Mouse (Mus musculus) right cerebral cortex, postnatal 36 days (tissue): Measurements from ENCODE around the gene Hipk2.
A peak's percentile ranks its signal among the peaks of the same experiment; 100 is the strongest.

ENCODE experiments used
- DNase-seq, 2 experiments: peaks; one replicate each; pipeline ENCODE4 v3.0.0; 2022; ENCODE audit warnings: low spot score in 2 of 2, mixed read lengths in 1 of 2

Gene Hipk2

GRCm38 (mm10) chr6:38867291-38867690 lies 8.7 kb downstream of the Hipk2 start:
- no peak for DNase-seq

- no peak for DNase-seq
These were observed 9.2 kb downstream of the Hipk2 start for GRCm38 (mm10) chr6:38866761-38867160.

GRCm38 (mm10) chr6:38866357-38866756 lies 9.6 kb downstream of the Hipk2 start:
- DNase-seq, result no peak

DNA sequence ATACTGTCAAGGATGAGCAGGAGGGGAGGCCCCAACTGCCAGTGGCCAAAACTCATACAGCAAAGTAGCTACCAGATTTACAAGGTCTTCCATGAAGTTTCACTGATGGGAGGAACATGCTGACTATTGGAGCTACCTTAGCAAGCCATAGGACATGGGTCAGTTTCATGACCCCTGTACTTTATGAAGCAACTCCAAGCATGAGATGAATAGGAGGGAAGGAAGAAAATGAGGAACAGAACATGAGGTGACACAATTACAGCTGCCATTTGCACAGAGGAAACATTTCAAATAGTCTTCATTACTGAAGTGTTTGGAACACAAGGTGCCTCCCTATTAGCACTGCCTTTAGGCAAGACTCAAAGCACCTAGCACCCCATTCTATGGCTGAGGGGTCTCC lies 10.2 kb downstream of the Hipk2 start:
- DNase-seq, result no peak

DNA sequence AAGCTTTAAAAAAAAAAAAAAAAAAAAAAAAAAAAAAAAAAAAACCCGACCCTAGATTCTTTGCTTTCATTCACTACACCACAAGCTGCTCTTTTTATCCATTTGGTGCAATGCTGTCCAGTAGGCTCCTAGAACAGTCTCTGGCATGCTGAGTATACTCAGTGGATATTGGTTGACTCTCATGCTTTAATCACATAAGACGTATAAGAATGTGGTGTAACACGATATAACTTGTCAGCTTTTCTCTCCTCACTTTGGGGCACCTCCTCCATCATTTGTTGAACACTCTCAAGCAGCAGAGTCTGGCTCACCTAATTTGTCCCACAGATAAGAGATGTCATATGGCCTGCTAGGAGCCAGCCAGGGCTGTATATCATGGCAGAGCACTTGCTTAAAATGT lies 12.4 kb downstream of the Hipk2 start:
- no peak for DNase-seq

DNA sequence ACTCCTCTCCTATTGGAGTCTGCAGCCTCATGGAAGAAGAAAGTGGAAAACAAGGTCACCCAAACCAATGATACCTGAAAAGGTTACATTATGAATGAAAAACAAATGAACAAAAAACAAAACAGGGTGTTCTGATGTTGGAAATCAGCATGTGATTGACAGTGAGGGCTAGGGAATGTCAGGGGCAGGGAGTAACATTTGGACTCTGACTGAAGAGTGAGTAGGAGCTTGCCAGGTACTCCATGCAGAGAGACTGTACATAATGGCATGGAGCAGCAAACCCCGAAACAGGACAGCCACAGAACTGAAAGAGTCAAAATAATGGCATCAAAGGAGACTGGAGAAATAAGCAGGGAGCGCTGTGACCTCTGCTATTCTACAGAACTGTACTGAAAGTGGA lies 15.7 kb downstream of the Hipk2 start:
- DNase-seq, result no peak

- DNase-seq, result no peak
These were observed 16.1 kb downstream of the Hipk2 start for GRCm38 (mm10) chr6:38859819-38860218.

DNA sequence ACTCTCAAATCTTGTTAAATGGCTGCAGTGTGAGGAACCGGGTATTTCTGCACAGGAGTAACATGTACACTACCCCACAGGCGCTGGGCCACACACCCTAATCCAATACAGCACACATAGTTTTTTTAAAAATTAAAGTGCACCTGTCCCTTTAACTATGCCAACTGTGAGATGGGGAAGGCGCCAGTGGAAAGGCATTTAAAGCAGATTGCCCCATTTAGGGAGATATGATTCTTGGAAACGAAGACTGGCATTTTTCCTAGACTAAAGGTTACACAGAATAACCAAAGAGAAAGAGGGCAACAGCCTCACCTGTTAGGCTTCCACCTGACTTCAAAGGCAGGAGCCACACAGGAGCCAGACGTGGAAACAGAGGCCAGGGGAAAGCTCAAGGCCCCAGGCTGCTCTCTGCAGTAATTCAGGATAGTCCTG lies 22.4 kb downstream of the Hipk2 start:
- no peak for DNase-seq

- DNase-seq, result no peak
These were observed 24.2 kb downstream of the Hipk2 start for GRCm38 (mm10) chr6:38851740-38852139.

GRCm38 (mm10) chr6:38850715-38851259 lies 25.2 kb downstream of the Hipk2 start:
- no peak for DNase-seq

GRCm38 (mm10) chr6:38847958-38848910 lies 27.7 kb downstream of the Hipk2 start:
- DNase-seq, result no peak

- no peak for DNase-seq
These were observed 28.5 kb downstream of the Hipk2 start for GRCm38 (mm10) chr6:38847447-38847846.

DNA sequence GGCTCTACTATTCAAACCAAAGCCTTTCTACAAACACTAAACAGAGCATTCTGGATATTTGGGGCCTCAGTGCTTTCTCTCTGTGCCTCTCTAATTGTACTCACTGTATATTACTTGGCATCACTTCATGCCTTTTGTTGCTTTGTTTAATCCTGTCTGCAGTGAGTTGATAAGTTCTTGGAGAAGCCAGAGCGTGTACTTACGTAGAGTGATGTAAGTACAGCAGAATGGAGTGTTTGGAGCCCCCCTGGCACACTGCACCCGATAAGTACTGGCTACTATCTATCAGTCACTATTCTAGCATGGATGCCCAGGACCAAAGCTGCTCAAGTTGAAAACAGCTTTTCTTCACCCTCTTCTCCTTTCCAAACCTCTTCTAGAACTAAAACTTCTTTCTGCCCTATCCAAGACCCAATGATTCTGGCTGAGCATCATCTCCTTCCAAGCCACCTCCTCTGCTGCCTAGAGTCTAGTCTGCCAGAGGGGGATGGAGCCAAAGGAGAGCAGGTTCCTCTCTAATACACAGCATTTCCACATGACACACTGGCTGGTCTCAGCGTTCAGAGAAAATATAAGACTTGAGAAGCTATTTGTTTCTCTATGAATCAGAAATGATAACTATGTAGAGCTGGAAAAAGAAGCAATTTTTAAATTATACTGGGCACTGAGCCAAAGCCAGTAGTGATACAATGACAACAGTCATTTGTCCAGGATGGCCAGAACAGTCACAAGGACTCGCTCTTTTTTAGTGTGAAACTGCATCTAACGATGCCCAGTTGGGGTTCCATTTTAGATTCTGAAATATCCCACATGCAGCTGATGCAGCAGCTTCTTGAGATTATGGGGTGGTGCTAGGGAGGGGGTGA lies 29.4 kb downstream of the Hipk2 start:
- DNase-seq, result no peak

DNA sequence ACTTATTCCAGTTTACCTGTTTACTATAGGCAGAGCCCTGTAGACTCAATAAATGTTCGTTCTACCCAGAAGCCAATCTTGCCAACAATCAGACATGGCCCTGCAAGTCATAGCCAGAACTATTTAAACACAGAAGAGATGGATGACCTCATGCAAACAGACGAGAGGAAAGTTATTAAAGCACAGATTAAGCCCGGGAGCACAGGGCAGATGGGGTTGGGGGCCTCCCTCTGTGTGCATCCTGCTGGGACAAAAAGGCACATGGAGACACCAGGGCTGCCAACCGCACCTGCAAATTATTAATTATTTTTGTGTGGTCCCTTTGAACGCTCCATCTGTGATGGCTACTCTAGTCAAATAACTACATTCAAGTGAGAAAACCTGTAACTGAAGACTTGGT lies 30.1 kb downstream of the Hipk2 start:
- no peak for DNase-seq

GRCm38 (mm10) chr6:38845117-38845516 lies 30.8 kb downstream of the Hipk2 start:
- no peak for DNase-seq

- no peak for DNase-seq
These were observed 34.4 kb downstream of the Hipk2 start for GRCm38 (mm10) chr6:38841551-38841950.

- no peak for DNase-seq
These were observed 35.2 kb downstream of the Hipk2 start for GRCm38 (mm10) chr6:38840780-38841179.

DNA sequence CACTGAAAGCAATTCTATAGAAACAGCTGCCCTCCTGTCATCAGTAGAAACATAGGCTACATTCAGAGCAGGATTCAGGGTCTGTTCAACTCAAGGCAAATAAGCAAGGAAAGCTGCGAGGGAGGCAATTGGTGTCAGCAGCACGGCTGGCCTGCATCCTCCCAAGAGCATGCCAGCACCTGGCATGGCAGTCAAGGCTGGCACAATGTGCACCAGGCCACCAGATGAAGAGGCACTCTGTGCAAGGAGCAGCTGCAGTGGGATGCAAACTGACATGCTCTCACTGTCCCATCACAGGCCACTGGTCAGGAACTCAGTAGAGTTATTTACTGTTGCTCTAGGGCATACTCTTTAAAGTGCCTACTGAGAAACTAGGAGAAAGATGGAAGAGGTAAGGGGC lies 35.6 kb downstream of the Hipk2 start:
- peak in 1 of 2 experiments; percentile 19 for DNase-seq

GRCm38 (mm10) chr6:38839891-38840290 lies 36.1 kb downstream of the Hipk2 start:
- DNase-seq, result no peak

DNA sequence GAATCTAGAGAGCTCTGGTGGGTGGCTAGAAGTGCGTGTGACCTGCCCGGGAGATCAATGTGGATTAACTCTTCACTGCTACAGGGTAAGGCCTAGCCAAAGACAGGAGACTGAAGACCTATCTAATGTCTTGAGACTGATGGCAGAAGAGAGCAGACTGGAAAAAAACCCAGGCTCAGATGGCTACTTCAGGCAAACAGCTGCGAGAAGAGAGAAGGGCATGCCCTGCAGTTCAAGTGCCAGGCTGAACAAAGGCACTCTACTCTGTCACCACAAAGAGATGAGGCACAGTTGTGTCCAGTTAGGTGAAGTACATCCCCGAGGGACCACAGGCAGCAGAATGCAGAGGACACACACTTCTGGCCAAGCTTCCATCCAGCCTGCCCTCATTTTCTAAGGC lies 37.9 kb downstream of the Hipk2 start:
- no peak for DNase-seq

DNA sequence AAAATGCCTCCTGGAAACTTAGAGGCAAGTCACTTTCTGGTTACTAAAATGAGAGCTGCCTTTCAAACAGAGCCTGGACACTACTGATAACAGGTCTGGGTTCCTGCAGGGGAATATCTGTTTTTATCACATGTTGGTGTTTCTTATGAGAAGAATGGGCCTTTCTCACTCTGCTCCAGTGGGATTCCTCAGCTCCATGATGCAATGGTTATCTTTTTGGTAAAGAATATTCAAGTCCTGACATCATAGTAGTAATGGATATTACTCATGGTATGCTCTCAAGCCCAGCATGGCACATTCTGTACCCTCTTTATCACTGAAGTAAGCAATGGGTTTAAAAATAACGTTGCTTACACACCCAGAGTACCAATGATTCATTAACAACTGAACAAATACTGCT lies 40.7 kb downstream of the Hipk2 start:
- no peak for DNase-seq

DNA sequence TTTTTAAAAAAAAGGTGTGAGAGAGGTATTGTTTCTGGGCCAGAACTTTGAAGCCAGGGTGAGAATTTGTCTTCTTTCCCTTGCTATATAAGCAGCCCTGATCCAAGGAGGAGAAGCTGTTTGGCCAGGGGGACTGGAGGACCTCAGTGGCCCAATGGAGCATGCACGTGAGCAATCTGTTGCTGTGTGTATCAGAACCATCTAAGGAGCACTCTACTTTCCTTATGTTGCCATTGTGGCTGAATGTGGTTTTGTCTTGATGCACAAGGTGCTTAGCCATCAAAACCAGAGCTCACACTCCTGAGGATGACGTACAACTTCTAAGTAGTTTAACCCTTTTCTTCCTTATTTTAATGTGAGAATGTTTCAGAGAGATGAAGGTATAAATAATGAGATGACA lies 41.2 kb downstream of the Hipk2 start:
- DNase-seq, result no peak
